Mouse (Mus musculus) ovary, postnatal 36 days (tissue): ENCODE results near the gene Tbc1d2b.

ENCODE experiments used
- DNase-seq: peaks from one replicate; pipeline ENCODE4 v3.0.0; 2022; ENCODE audit warnings: low spot score, mixed read lengths

Gene Tbc1d2b

DNA sequence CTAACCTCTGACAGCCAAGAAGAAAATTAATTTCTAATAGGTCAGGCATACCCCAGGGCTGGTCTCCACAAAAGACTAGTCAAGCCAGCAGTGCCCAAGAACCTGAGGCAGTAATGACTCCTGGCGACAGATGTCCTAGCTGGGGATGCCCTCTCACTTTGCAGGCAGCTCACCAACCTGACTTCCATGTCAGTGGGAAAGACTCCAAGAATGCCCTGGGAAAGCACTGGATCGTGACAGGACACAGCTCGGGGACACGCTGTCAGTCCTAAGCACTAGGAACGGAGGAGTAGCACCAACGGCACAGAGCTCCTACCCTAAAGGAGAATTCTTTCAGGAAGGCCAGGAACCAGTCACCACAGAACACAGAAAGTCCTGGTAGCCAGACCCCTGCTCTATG is 28.3 kb downstream of the Tbc1d2b start:
- DNase-seq = no peak

DNA sequence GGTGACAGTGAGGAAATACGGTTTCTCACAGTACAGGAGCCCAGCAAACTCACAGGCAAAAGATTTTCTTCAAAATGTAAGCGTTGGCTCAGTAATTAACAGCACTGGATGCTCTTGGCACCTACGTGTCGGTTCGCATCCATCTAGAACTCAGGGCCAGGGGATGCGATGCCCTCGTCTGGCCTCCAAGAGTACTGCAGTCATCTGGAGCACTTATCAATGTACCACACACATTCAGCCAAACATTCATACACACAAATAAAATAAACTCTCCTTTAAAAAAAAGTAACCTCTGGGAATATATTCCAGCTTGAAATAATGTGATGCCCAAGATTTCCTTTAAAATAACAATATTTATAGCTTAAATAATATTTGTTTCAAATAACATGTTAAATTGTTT is 29.0 kb downstream of the Tbc1d2b start:
- DNase-seq = no peak

DNA sequence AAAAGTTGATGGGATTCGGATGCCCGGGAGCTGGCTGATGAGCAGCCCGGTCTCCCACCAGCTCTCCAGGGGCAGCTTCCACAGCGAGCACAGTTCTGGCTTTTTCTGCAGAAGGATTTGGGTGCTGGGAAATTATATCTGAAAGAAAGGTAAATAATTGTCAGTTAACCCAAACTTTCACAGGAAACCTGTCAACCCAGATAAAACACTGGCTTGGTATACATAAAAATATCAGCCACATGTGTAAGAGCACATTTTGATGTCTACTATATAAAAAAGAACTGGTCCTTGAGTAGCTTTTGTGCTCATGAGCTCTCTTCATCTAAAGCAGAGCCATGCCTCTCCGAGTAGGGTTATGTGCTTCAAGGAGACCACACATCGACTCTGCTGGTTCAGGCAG is 29.6 kb downstream of the Tbc1d2b start:
- no peak for DNase-seq

DNA sequence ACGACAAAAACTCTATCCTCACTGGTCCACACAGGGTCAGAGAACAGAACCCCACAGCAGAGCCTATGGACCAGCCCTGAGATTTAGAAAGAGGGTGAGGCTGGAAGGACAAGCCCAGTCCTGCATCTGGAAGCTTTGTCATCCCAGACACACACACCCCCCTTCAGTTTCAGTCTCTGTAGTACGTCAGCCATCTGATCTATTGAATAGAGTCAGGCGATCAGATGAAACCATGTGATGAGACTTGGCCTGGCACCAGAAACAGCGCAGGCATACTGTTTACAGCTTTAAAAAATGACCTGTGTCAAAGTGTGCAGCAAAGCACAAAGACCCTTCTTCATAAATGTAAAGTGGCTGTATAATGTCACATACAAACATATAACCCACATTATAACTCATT is 30.0 kb downstream of the Tbc1d2b start:
- no peak for DNase-seq

DNA sequence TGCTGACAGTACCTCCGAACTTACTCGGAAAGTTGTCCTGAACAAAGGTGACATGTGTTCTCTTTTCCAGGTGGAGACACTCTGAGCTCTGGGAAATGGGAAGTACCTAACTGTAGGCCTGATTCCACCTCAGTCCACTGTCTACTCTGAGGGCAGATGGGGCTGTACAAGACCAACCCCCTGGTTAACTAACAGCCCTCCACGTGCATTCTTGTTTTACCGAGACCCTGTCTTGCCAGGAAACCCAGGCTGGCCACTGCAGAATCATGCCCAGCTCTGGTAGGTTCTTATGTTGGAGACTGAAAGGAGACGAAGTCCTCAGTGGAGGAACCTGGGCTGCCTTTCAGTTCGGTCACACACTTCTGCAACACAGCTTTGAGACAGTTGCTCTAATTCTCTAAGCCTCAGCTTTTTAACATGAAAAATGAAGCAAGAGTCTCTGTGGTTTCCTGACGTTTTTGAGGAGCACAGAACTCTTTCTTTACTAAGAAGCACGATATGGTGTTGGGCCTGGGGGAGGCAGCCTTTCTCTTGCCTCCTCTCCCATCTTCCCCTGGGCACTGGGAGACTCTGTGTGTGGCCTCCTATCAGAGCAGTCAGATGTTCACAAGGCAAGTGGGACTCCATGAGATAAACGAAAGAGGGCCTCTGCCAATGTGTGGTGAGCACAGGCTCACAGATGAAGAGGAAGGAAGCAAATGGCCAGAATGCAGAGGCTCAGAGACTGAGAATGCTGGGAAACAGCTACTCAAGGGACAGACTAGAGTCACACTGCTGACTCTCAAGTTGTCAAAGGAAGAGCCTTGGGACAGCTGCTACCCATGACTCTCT is 33.2 kb downstream of the Tbc1d2b start:
- no peak for DNase-seq

DNA sequence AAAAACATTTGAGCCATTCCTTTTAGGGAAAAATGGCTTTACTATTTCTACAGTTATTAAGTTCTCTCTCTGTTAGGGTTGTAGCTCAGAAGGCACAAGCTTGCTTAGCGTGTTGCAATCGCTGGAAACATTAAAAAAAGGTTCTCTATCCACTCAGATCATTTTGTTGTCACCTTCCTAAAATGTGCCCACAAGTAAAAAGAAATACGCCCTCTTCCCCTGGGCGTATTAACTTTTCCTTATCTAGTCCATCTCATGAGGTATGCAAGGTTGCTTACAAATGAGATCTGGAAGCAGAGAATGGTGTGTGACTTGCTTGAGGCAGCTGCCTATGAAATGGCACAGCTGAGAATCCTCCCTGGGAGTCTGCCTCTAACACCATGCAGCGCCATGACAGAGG is 33.8 kb downstream of the Tbc1d2b start:
- no peak for DNase-seq

DNA sequence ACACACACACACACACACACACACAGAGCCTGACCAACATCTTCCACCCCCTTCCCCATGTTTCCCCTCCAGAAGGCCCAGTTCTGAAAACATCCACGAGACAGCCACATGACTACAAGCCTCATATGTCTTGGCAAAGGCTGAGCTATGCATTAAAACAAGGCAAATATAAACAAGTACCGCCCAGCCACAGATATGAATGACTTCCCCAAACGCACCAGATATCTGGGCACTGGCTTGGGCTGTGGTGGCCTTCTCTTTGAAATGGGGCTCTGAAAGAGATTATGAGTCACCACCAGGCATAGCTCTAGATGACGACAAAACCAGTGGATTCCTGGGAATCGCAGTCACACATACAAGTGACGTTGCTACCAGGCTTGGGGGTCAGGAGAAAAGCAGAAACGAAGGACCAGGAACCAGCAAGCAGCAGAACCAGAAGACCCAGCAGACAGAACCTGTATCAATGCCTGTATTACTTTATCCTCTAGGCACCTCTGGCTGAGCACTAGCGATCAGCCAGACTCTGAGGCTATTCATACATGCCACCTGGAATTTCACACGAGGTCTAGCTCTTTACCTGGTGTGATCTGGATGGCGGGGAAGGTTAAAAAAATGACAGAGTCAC is 35.2 kb downstream of the Tbc1d2b start:
- DNase-seq = no peak

DNA sequence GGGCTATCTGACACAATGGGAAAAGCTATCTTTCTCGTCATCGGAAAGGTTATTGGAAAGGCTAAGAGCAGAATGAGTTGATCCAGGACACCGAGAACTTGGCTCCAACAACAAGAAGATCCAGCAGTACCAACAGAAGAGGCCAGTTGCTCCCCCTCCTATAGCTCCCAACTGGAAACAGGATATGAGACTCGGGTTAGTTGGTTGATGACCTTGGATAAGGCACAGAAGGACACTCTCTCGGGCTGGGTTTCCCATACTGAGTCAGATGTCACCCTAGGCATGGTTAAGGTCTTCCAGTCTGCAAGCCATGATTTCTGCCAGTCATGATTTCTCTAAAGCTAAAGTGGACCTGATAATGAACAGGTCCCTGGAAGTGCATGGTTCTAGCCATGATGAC is 35.8 kb downstream of the Tbc1d2b start:
- no peak for DNase-seq

DNA sequence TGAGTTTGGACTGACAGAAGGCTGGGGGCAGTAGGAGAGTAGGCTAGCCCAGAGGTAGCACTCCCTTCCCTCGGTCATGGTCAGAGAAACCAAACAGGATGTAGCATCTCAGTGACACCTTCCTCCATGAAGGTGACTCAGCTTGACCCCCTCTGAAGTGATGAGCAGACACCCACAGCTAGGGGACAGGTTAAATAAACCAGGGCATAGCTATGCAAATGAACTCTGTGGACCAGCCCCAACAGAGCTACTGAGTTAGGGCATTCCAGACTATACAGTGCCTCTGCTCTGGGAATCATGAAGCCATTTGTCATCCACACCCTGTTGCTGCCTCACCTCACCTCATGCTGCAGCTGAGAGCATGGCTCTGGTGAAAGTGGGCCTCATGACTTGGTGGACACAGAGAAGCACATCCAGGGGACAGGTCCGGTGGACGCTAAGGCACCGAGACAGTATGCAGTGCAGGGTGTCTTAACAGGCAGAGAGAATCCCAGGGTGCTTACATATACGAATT is 36.6 kb downstream of the Tbc1d2b start:
- DNase-seq = no peak

DNA sequence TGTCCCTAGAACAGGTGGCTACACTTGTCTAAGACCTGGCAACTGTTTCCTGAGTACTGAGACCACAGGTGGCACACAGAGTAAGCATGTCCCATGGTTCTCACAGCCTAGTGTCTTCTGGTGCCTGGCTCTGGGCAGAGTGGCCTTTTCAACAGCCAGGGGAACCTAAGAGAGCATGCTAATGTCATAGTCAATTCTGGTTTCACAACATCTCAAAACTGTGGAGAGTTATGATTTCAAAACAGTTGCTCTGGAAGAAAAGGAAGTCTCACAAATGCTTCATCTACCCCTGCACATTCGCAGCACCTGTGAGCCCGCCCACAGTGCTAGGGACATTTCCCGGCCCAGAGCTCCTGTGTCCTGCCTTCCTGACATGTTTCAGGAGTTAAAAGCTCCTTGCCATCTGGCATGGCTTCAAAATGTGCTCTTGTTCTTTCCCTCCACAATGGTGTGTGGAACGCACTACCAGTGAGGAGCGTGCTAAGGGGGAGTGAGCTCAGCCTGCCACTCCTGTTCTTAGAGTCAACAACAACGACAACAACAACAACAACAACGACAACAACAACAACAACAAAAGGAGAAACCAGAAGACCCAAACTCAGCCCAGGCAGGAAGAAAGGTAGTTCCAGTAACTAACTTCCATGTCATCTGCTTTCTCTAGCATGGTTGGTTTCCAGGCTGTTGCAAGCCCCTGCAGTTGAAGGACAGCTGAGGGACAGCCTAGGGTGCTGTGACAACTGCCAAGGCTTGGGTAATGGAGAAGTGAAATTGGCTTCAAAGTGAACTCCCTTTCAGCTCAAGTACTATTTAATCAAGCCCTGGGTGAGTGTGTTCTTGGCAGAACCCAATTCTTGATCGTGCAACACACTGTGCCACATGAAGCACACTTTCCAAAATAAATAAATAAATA is 37.6 kb downstream of the Tbc1d2b start:
- DNase-seq = no peak

DNA sequence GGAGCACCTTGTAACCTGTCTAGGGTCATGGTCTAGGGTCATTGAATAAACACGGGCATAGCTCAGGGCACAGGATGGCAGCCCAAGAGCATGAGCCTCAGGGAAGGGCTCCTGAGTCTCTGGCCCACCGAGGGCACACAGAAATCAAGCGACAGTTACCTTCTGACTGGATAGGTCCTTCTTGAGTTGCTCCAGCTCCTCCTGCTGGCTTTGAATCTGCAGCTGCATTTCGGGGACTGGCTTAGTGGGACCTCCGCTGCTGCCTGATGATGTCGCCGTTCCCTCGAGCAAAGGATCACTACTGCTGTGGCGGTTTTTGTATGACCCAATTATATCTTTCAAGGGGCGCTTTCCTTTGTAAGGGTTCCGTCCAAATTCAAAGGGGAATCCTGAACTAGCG is 43.4 kb downstream of the Tbc1d2b start:
- no peak for DNase-seq

DNA sequence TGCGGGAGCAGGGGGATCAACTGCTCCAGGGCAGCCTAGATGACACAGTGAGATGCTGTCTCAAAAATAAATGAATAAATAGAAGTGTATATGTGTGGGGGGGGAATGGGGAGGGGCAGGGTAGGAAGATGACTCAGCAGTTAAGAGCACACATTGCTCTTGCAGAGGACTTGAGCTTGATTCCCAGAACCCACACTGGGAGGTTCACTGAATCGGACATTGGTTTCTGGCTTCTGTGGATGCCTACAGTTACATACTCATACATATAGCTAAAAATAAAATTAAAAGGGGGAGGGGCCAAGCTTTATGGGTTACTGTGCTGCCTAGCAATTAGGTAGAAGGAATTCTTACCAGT is 43.9 kb downstream of the Tbc1d2b start:
- DNase-seq = no peak

DNA sequence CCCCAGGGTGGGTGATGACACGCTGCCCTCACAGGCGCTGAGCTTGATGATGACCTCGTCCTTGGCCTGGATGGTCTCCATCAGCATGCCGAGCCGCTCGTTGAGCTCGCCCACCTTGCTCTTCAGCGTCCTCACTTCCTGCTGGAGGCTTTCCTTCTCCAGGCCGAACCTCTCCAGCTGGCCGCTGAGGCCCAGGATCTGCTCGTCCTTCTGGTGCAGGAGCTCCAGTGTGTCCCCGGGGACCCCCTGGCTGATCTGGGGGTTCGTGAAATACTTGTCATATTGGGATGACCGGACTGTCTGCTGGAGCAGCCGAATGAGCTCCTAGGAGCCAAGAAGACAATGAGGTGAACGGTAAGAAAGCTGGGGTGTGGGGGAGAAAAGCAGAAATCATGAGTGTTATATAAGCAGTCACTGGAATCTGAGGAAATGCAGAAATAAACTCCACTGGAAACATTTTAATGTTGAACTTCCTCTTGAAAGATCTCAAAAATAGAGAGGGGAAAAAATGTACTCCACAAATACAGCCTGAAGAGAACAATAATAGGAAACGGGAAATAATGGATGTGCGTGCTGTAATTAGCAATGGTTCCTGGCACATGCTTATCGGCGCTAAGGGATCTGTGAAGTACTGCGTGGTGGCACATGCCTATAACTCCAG is 44.4 kb downstream of the Tbc1d2b start:
- no peak for DNase-seq

DNA sequence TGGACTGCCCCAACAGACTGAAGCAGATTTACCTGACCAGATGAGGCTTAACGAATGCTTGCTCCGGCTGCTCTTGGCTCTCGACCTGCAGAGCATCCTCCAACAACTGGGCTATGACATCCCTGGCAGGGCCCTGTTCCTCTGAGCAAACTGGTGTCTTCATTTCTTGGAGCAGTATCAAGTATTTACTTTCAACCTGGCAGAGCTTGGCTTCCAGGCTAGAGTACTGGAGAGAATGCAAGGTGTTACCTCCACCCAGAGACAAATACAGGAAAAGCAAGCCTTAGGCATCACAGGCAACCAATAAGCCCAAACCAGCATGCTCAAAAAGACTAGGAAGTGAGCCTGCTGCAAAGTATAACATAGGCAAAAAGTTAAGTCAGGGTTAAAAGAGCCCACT is 48.3 kb downstream of the Tbc1d2b start:
- no peak for DNase-seq

DNA sequence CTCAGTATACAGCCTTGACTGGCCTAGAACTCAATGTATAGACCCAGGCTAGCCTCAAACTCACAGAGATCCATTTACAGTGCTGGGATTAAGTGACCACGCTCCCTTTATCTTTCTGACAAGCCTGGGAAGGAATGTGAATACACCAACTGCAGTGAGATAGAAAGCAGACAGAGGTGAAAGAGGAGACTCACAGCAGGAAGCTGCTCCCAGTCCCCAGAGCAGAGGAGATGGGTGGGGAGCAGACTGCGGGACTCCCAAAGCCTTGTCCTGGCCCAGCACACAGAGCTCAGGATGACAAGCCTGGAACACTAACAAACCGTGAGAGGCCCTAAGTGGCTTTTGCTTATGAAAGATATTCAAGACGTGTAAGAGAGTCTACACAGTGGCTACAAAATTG is 53.1 kb downstream of the Tbc1d2b start:
- DNase-seq = no peak

DNA sequence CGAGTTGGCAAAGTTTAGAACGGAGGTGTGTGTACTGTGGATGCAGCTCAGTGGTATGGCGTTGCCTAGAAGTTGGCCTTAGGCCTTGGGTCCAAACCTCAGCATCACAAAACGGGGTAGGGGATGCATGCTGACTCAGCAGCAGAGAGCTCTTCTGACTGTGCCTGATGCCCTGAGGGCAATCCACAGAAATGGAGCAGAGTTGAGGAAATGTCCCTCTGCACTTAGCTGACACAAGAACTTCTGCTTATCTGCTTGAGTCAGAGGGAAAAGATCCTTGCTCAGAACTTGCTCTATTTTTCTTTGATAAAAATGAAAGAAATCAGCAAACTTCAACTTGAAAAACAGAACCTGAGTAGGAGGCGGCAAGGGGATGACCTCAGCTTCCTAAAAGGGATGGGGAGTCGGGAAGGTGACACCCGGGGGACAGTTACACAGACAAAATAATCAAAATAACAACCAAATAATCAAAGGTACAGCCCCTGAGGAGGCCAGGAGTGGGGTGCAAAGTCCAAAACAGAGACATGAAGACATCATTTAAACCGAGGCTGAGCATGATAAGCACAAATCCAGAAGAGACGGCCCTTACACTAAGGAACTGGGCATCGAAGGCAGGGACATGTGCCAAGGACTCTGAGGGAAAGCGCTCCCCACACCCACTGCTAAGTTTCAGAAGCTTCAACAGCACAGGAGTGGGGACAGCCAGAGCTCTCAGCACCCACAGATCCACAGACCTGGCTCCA is 54.2 kb downstream of the Tbc1d2b start:
- no peak for DNase-seq

DNA sequence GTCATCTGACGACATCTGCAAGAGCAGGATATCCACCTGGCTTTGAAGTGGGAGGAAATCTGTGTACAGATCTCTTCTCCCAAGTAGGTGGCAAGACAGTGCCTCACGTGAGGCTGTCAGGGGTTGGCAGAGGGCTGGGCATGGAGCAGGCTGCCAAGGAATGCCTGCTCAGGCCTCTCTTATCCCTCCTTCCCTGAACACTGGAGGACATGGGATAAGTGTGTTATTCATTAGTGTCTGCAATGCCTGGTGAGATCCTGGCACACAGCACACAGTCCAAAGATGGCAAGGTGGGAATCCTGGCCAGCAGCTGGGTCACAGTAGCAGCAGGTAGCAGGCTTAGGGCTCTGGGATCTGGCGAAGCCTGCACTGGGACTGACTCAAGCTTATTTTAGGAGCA is 57.5 kb downstream of the Tbc1d2b start:
- DNase-seq = no peak

DNA sequence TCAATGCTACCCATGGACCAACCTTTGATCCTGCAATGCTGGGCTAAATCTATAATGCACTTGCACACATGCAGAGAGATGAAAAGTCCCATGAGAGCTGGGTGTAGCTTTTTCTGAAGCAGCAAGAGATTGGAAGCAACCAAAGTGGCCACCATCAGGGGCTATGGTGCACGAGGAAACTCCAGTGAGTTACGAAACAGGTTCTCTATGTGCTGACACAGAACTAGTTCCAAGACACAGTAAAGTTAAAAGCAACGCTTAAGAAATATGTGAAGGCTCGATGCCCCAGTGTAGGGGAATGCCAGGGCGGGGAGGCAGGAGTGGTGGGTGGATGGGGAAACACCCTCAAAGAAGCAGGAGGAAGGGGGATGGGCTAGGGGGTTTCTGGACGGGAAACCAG is 61.9 kb downstream of the Tbc1d2b start:
- DNase-seq = no peak

DNA sequence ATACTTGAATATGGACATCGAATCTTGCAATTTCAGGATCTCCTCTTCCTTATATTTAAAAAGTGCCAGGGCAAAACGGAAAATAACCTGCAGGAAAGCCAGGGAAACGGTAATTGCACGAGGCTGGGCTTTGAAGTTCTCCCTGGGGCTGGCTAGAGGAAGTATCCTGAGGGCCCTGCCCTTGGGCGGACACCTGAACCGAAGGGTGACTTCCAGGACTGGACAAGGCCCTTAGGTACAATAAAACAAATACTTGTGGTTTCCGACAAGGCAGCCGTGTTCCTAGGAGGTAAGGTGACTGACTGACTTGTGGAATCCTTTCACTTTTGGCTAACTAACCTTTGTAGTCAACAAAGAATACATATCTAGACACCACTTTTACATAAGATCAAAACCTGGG is 62.8 kb downstream of the Tbc1d2b start:
- DNase-seq = no peak

DNA sequence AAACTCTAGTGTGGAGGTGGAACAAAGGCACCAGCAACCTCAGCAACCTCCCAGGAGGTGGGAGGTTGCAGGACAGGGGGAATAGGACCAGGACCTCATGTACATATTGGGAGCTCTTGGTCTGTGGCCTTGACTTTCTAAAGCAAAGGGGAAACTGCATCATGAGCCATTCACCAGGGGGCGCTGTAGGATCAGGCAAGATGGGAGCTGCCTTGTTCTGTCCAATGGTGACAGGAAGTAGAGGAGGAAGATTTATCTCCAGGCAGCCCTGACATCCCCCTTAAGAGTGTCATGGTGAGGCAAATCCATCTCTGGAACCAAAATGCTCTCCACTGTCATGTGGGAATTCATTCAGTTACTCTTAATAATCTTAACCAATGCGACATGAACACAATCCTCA is 64.1 kb downstream of the Tbc1d2b start:
- peak; percentile 79 for DNase-seq

DNA sequence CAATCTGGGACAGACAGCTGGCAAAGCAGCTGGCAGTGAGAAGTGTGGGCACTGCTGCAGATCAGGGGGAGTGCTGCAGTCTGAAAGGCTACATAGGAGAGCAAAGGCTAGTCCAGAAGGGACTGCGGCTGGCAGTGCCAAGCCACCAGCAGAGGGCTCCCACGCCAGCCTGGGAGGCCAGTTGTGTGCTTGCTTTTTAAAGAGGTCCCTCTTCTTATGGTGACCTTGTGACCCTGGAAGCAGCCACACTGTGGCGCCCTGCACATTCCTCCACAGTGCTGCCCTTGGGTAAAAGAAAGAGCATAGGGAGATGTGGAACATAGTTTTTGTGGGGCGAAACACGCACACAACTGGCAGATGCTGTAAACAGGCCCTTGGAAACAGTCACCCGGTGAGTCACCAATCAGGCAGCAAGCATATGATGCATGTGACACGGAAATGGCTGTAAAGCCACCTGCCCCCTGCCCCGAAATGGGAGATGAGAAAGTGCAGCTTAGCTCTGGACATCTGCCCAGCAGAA is 66.1 kb downstream of the Tbc1d2b start:
- no peak for DNase-seq
